Mouse (Mus musculus) gastrocnemius, postnatal 14 days (tissue): Measurements from ENCODE around the gene Ece1. TPM values are rescaled to one million over a fixed set of nuclear protein-coding genes. Genes with fewer than 3 reads are reported as not detected.
"Not testable (repeated sequence)": the region's sequence is repeated elsewhere in the genome, so short reads cannot be mapped to it uniquely, and the experiment has no call there.

Source experiments
- DNase-seq: peaks from one replicate; pipeline ENCODE4 v3.0.0; 2021; ENCODE audit warnings: mixed read lengths
- intact Hi-C: fragments of 180-260 bp; cut with DNase I; formaldehyde crosslinking; loops from one replicate; pipeline ENCODE4 v1.15.1; 2025; ENCODE audit warnings: low total_unique reads
- long read RNA-seq, 2 experiments: library from polyadenylated mRNA; stranded (forward); transcript quantifications; one replicate each; pipeline ENCODE4 v2.0.0; 2021
- total RNA-seq, 2 experiments: library from RNA; stranded (reverse); gene quantifications; 2 replicates each; pipeline ENCODE4 v1.2.3; 2021

Gene Ece1
- total RNA-seq: 10 to 100 TPM; 50.0 to 57.7 TPM
- long read RNA-seq, experiment 1, full-length matches to known transcripts: 1 of 39 reads
- long read RNA-seq, experiment 1, partial matches to known transcripts: 19 of 39 reads
- long read RNA-seq, experiment 1, other reads (novel, unspliced or antisense): 19 of 39 reads
- long read RNA-seq, experiment 2, full-length matches to known transcripts: 1 of 43 reads
- long read RNA-seq, experiment 2, partial matches to known transcripts: 10 of 43 reads
- long read RNA-seq, experiment 2, other reads (novel, unspliced or antisense): 32 of 43 reads

DNA sequence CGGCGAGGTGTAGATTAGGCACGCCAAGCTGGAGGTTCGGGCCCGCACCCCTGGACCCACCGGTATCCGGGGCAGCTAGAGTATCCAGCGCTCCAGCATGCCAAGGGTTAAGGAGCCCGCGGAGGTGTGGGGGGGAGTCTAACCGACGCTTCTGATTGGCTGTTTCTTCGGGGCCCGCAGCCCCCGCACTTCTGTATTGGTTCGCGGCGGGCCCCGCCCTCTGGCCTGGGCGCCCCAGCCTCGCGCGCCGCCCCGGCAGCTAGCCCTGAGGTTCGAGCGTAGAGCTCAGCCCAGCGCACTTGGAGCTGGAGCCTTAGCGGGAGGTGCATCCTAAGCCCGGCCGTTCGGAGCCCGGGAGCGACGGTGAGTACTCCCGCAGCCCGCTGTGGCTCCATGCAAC, at the start of gene Ece1:
Gene Ece1 (plus strand): TSS at position 219 of the 400 bp plus-strand sequence.
- DNase-seq: peak; percentile 91
- intact Hi-C loops: no loop called here

DNA sequence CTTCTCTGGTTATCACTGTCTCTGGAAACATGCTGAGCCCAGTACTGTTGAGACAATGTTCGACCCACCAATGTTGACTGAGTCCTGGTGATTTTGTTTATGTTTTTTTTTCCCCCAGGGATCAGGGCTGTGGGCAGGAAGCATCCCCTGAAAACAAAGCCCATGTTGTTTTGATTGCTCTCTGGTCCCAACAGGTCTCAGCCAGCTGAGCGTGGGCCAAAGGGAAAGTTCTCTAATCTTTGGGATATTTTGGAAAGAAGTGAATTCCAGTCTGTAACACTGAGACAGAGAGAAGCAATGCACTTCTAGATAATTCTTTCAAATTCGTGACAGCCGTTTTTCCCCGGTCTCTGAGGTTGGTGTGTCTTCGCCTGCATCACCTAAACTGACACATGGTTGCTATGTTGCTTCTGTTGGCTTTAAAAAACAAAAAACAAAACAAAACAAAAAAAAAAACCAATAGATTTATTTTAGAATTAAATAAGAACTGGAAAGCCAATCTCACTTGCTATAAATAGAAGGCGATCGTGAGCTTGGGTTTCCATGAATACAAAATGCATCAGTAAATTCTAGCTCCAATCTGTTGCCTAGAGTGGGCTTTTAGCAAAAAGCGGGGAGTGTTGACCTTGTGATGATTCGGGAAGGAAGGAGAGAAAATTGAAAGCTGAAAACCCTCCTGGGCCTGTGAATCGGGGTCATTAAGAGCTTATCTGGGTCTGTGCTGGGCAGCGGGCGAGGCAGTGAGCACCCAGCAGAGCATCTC, 48.9 kb upstream of the Ece1 start:
- DNase-seq: peak; percentile 23
- intact Hi-C loops: no loop called here

DNA sequence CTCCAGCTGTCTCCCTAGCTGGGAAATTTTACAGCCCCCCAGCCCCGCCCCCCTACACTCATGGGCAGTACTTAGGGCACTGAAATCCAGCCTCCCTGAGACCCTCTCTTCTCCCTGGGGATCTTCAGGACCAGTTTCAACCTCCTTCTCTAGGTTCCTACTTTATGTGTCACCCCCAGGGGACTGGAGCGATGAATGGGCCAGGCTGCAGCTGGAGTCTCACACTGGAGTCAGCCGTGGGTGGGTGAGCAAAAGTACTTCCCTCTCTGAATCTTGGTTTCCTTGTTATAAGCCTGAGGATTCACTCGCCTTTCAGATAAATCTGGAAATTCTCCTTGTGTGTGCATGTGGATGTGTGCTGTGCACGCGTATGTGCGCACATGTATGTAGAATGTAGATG, 47.9 kb upstream of the Ece1 start:
- intact Hi-C loops: no loop called here
- peak; percentile 33 for DNase-seq

DNA sequence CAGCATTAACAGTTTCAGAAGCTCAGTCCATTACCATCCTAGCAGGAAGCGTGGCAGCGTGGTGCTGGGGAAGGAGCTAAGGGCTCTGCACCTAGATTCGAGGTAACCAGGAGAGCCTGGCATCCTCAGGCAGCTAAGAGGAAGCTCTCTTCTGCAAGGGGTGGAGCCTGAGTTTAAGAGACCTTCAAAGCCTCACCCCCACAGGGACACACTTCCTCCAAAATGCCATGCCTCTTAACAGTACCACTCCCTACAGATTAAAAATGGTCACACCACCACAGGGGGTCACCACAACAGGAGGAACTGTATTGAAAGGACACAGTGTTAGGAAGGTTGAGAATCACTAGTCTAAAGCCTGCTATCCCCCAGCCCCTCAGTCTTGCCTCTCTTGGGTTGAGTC, 46.6 kb upstream of the Ece1 start:
- DNase-seq: no peak
- intact Hi-C loops: no loop called here

DNA sequence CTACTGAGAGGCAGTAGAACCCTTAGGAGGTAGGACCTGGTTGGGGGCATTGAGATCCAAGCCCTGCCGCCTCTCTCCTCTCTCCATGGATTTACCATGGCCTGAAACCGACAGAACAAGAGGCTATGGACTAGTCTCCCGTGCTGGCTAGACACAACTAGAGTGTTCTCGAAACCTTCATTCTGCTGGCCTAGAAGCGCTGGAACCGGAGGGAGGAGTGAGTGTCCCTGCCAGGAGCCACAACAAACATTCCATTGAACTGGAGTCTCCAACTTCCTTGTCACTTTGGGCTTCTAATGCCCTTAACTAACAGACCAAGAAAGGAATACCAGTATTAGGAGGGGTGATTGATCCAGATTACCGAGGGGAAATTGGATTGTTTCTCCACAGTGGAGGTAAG, 45.8 kb upstream of the Ece1 start:
- DNase-seq: no peak
- intact Hi-C loops: no loop called here

DNA sequence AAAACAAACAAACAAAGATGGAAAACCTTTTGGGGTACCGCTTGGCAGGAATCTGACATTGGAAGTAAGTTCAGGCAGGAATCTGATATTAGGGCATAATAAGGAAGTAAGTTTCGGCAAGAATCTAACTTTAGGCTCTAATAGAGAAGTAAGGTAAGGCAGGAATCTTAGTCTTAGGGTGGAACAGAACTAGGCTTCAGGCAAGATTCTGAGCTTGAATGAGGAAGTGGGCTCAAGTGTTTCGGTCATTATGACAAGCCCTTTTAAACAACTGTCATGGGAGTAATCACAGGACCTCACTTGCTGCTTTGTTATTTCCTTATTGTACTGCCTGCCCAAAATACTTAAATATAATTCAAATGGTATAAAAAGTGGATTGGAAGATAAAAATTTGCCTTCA, 43.7 kb upstream of the Ece1 start:
- intact Hi-C loops: no loop called here
- DNase-seq: no peak

DNA sequence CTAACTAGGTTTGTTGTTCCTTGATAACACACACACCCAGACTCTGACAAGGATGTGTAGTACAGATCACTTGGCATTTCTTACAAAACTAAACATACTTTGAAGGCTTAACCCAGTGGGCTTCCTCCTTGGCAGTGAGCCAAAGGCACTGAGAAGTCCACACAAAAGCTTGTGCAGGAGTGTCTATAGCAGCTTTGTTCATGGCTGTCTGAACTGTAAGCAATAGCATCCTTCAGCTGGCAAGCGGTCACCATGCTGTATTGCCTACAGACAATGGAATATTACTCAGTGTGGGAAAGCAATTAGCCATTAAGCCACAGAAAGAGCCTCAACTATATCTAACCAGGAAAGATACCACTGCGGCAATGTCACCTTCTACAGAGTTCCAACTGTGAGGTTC, 42.5 kb upstream of the Ece1 start:
- DNase-seq: no peak
- intact Hi-C loops: no loop called here

DNA sequence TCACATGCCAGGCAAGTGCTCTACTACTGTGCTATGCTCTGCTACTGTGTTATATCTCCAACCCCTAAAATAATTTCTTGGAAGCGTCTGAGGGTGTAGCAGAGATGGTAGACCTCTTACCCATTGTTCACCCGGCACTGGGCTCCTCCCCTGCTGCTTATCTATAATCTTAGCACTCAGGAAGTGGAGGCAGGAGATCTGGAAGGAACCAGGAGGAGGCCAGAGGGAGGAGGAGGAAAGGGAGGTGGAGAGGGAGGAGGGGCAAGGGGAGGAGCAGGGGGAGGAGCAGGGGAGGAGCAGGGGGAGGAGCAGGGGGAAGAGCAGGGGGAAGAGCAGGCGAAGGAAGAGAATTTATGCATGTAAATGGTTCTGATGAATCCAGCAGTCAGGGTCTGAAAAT, 41.3 kb upstream of the Ece1 start:
- DNase-seq: no peak

DNA sequence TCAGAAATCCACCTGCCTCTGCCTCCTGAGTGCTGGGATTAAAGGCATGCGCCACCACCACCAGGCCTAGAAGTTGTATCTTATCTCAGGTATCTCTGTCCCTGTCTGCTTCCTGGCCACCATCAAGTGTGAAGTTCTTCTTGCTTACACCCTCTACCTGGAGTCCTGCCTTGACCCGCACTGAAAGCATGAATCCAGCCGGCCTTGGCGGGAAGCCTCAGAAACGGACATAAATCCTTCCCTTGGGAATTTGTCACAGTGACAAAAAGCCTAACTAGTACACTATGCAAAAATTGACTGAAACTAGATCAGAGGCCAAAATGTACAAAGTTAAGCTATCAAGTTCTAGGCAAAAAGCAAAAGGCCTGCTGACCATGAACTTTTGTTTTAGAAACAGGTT, 39.5 kb upstream of the Ece1 start:
- no peak for DNase-seq
- intact Hi-C loops: no loop called here

More for the DNA sequence above, 41.3 kb upstream of the Ece1 start:
- intact Hi-C loops: no loop called here

DNA sequence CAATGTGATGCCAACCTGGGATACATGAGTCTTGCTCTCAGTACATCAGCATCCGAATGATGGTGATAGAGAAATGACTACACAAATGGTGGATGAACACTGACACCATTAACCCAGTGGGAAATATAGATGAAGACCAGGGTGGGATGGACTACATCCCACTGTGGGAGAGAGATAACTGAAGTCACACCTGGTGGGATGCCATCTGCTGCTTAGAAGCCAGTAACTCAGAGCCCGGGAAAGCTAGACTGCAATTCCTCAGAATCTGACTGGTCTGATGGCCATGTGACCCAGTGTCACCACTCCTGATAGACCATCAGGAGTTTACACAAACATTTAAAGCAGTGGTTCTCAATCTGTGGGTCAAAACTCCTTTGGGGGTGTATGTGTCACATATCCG, 38.5 kb upstream of the Ece1 start:
- intact Hi-C loops: no loop called here
- DNase-seq: no peak

DNA sequence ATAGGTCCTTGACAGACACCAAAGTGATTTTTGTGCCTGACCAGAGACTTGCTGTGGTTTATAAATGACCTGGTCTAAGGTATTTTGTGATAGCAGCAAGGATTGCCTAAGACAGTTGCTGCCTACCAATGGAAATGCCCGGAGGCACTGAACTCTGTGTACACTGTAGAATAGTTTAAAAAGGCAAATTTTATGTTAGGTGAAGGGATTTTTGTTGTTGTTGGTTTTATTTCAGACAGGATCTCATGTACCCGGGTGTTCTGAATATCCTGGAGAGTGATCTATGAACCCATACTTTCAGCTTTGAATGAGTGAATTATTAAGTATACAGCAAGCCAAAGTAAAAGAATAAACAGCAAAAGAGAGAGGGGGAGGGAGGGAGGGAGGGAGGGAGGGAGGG, 37.2 kb upstream of the Ece1 start:
- intact Hi-C loops: no loop called here
- DNase-seq: no peak

DNA sequence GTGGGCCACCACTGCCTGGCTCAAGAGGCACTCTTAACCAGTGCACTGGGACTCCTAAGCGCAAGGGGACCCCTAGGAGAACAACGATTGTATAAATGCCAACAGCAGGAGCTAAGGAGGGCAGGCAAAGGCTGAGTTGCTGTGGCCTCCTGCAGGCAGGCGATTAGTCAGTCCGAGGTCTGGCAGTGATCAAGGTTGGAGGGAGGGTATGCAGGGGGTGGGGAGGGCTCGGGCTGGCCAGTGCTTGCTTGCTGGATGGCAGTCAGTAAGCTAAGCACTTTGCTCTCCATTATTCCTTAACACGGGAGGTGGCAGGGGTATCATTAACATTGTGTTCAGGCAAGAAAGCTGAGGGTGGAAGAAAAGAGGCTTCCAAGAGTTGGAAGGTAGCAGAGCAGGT, 31.7 kb upstream of the Ece1 start:
- intact Hi-C loops: loop anchor here (10.0 kb wide), 1 partner anchor 156 kb away; no protein-coding TSS in a partner anchor
- no peak for DNase-seq

DNA sequence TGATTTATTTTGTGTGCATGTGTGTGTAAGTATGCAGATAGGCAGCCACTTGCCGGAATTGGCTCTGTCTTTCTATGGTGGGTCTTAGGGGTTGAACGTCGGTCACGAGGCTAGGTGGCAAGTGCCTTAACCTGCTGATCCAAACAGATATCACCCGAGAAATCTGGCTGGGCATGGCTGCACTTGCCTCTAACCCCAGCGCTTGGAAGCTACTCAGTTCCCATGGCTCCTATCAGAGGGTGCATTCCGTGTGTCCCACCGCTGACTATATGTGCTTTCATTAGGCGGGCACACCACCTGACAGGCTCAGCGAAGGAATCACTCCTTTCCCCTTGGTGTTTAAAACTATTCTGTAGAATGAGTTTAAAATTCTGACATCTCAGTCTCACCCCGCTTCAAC, 30.4 kb upstream of the Ece1 start:
- intact Hi-C loops: loop anchor here (10.0 kb wide), 1 partner anchor 157 kb away; no protein-coding TSS in a partner anchor
- DNase-seq: no peak

DNA sequence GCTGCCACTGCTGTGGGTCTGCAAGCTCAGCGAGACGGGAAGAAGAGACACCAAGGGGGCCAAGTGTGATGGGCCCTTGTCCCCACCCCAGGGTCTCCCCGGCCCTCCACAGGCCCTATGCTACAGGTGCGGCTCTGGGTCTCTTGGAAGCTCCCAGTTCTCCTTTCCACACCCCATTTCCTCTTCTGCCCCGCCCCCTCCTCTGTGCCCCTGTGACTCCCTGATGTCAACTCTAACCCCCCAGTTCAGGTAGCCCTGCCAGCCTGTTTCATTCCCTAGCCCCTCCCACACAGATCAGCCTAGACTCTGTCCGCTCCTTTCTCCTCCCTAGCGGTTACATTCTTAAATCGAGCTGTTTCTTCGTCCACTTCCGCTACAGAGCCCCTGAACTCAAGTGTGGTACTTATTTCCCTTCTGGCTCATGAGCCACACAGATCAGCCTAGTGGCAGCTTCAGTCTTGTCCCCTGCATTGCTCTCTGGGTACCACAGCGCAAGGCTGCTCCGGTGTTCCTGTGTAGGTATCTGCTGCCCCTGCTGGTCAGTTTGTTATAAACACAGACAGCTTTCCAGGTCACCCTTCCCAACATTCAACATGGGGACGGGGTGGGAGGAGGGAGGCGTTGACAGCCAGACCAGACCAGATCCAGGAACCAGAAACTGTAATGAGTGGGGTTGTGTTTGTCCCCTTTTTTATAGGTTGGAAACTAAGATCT, 26.3 kb upstream of the Ece1 start:
- intact Hi-C loops: loop anchor here (10.0 kb wide), 1 partner anchor 161 kb away; no protein-coding TSS in a partner anchor

DNA sequence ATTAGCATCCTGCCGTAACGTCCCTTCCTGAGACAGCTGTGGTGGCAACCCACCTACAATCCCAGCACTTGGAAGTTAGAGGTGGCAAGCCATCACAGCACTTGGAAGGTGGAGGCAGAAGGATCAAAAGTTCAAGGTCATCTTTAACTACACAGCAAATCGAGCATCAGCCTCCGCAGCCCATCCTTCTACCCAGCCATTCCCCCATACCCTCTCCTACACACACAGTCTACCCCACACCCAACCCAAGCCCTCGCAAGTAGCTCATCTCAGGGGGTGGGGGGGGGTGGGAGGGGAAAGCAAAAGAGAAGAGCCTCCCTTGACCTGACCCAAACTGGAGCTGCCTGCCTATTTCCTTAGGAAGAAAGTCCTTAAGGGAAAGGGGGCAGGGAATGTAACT, 25.3 kb upstream of the Ece1 start:
- intact Hi-C loops: loop anchor here (10.0 kb wide), 1 partner anchor 162 kb away; no protein-coding TSS in a partner anchor
- DNase-seq: no peak

More for the DNA sequence above, 26.3 kb upstream of the Ece1 start:
- DNase-seq: peak; percentile 74

DNA sequence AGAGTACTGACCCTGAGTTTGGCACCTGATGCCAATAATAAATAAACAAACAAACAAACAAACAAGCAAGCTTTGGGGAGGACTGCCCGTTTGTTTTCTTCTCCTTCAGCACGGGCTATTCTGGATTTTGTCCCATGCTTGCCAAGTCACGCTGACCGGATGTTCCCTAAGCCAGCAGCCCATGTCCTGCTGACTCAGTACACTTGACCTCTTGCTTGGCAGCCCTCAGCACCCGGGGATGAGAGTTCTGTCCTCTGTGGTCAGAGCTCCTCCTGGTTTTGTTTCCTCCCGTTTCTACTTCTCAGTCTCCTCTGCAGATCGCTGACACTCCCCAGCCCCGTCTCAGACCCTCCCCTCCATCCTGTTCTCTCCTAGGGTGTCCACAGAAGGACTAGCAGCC, 24.2 kb upstream of the Ece1 start:
- peak; percentile 34 for DNase-seq
- intact Hi-C loops: loop anchor here (10.0 kb wide), 1 partner anchor 163 kb away; no protein-coding TSS in a partner anchor

DNA sequence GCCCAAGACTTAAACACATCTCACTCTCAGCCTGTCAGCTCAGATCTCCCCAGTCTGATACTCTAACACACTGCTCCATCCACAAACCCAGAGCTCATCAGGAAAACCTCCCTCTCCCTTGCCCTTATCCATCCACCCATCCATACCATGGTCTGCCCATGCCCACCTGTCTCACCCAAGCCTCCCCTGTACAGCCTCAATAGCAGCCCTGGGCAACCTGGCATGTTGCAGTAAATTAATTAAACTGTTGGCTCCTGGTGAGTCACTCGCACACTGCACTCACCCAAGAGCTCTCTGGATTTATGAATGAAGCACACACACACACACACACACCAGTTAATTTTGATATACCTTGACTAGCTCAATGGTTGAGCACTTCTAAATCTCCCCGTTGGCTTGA, 23.2 kb upstream of the Ece1 start:
- intact Hi-C loops: loop anchor here (10.0 kb wide), 1 partner anchor 164 kb away; no protein-coding TSS in a partner anchor

DNA sequence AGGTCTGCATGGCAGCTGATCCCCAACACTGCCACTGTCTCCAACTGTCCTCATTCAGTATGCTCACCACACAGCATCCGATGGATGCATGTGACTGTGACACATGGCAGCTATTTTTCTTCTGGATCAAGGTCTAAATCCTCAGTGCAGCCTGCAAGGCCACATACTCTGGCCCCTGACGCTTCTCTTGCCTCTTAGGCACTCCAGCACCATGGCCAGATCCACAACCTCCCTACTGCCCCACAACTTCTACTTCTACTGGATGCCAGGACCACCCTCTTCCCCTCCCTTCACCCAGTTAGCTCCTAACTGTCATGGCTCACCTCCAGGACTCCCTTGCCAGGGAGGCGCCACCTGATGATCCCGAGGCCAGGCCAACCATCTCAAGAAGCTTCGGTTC, 22.6 kb upstream of the Ece1 start:
- intact Hi-C loops: loop anchor here (10.0 kb wide), 1 partner anchor 165 kb away; no protein-coding TSS in a partner anchor
- no peak for DNase-seq

More for the DNA sequence above, 23.2 kb upstream of the Ece1 start:
- no peak for DNase-seq

DNA sequence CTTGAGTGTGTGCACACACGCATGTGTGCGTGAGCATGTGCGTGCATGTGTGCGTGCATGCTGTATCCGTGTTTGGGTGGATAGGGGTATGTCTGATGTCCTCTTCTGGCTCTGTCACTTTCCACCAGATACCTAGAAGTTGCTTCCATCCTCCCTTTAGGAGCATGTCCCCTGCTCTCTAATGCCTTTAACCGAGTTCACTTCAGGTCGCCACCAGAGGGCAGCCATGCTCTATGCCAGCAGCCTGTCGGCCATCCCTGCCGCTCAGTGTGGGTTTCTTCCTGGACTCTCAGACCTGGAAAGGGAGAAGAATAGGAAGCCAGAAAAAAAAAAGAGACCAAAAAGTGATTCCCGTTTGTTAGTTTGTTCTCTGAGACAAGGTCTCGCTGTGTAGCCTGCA, 17.4 kb upstream of the Ece1 start:
- DNase-seq: peak; percentile 81
- intact Hi-C loops: no loop called here

DNA sequence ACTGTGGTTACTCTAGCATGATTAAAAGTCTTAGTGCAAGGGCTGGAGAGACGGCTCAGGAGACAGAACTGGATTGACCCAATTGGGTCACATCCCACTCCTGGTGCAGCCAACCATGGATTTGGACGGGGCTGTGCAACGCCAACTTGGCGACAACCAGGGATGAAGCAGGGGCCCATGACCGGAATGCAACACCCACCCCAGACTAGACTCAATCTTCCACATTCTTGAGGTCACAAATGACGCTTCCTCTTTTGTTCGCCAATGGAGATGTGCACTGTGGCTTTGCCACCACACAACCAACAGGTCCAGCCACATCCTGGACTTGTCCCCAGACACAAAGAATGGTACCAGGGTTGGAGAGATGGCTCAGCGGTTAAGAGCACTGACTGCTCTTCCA, 14.4 kb upstream of the Ece1 start:
- DNase-seq, intact Hi-C loops: not testable (repeated sequence)
